Mouse (Mus musculus) urinary bladder, postnatal 14 days (tissue): ENCODE results near the gene Epb41l1.

Source experiments
- DNase-seq: peaks from one replicate; pipeline ENCODE4 v3.0.0; 2021; ENCODE audit warnings: low spot score

Gene Epb41l1

DNA sequence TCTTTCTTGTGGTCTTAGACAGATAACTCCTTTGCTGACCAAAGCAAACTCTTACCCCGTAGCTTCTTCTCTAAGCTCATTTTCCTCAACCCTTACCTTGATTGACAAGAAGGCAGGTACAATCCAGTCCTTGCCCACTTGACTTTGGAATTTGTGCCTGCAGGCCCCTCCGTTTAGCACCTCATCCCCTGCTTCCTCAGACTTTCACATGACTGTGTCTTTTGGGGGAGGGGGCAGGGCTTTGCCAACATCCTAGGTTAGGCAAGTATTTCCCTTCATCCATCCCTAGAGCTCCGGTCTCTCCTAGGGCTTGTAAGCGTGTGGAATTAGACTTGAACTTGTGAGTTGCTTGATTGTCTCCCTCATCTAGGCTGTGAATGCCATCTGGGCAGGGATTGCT lies 3.0 kb downstream of the Epb41l1 start:
- DNase-seq: no peak

- no peak for DNase-seq
Measured at GRCm38 (mm10) chr2:156425618-156426017, 4.9 kb downstream of the Epb41l1 start.

DNA sequence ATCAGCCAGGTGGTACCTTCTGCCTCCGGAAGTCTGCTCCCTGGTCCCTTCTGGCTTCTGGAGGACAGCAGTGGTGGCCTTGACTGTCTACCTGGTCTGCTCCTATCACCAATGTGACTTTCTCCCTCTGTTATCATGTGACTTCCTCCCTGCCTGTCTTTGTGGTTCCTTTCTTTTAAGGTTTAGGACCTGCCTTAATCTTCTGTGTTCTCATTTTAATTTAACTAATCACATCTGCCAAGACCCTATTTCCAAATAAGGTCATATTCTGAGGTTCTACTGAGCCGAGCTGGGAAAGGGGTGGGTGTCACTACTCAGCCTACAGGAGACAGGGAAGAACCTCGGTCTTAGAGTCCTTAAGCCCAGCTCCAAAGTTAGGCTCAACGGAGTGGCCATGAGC lies 5.4 kb downstream of the Epb41l1 start:
- DNase-seq: no peak

DNA sequence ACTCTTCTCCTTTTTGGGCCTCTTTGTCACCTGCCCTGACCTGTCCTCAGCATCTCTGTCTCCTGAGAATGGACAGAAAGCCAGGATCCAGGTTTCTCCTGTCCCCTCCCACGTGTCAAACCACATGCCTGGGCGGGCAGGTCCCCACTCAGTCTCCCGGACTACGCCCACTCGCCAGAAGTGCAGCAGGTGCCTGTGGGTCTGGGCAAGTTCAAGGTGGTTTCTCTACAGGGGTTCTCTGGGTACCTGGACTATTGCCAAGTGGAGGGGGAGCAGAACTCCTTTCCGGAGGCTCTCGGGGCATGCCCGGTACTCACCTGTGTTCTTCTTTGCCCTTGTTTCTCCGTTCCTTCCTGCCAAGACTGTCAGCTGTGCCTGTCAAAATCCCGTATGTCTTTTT lies 9.1 kb downstream of the Epb41l1 start:
- DNase-seq: peak; percentile 23

DNA sequence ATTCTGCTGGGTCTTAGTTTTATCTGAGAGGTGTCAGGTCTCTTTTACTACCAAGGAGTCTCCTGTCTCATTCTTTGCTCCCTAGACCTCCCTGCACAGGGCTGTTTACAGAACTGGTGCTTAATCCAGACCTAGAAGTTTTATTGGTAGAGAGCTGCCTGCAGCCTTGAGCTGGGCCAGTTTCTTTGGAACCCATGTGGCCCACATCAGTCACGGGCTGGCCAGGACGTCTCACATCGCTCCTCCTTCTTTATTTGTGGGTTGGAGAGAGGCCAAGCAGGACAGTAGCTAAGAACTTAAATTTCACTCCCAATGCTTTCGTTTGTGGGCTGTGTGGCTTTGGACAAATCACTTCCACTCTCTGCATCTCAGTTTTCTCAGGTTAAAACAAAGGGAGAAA lies 9.6 kb downstream of the Epb41l1 start:
- DNase-seq: no peak

DNA sequence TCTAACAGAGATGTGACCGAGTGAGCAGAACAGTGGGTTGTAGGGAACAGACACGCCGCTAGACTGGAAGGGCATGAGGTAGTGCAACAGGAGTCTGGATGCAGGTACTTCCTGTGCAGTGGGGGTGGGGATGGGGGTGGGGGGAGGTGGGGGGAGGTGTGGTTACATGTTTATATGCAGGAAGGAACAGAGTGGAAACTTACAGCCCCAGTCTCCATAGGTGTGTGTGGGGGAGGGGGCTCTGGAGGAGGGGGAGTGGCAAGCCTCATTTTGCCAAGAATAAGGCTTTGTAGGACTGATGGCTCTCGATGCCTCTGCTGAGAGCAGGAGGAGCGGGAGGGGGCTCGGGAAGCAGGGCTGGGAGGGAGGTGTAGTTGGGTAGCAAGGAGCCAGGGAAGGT lies 10.7 kb downstream of the Epb41l1 start:
- no peak for DNase-seq

DNA sequence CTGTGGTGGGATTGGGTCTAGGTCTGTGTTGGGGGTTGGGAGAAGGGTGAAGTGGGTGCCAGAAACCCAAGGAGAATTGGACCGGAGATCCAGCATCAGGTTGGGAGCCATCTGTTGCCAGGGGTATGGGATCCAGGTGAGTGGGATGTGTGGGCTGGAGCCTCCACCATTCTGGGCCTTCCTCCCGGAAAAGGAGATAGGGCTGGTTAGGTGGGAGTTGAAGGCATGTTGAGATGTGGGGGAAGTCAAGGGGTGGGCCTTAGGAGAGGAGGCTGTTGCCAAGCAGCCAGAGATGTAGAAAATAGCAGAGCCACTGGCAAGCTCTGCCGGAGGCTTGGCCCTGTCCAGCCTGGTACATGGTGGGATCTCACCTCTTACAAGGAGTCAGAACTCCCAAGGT lies 11.4 kb downstream of the Epb41l1 start:
- DNase-seq: no peak

GRCm38 (mm10) chr2:156432874-156433868 lies 12.5 kb downstream of the Epb41l1 start:
- no peak for DNase-seq

GRCm38 (mm10) chr2:156437637-156438036 lies 16.9 kb downstream of the Epb41l1 start:
- DNase-seq: no peak

DNA sequence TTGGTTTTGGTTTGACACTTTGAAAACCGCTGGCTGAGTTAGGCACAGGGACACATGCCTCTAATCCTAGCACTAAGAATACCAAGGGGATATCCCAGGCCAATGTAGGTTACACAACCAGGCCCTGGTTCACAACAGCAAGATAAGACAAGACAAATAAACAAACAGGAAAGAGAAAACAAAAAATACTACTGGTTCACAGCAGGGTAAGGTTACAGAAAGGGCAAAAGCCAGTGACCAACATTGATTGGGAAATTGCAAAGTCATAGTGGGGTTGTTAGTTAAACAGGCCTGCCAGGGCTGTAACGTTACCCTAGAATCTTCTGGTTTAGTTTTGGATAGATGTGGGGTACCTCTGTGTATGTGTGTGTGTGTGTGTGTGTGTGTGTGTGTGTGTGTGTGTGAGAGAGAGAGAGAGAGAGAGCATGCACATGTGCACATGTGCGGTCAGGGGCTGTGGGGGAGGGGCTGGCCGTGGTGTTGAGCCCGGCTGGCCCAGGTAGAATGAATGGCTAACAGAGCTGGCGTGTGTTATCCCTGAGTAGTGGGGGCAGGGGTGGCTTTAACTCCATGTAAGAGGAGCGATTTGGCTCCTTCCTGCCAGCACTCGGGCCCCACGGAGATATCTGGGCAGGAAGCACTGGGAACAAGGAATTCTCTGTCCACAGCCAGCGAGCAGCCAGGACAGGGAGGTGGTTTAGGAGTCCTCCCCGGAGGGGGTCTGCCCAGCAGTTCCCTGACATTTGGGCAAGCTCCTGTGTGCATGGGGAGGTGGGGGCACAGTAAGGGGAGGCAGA lies 19.2 kb downstream of the Epb41l1 start:
- no peak for DNase-seq

GRCm38 (mm10) chr2:156441909-156442308 lies 21.2 kb downstream of the Epb41l1 start:
- no peak for DNase-seq

DNA sequence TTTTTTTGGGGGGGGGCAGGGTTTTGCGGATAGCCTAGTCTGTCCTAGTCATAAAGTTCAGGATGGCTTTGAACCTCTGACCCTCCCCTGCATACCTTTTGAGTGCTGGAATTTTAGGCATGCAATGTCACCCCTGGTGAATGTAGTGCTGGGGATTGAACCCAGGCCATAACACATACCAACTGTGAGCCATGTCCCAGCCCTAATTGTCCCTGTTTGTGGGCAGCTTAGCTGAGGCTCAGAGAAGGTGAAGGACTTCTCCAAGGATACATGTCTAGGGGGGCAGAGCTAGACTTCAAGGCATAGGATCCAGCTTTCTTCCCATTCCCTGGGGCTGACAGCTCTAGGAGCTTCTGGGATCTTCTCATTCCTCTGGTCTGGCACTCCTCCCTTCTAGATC lies 22.6 kb downstream of the Epb41l1 start:
- DNase-seq: no peak

DNA sequence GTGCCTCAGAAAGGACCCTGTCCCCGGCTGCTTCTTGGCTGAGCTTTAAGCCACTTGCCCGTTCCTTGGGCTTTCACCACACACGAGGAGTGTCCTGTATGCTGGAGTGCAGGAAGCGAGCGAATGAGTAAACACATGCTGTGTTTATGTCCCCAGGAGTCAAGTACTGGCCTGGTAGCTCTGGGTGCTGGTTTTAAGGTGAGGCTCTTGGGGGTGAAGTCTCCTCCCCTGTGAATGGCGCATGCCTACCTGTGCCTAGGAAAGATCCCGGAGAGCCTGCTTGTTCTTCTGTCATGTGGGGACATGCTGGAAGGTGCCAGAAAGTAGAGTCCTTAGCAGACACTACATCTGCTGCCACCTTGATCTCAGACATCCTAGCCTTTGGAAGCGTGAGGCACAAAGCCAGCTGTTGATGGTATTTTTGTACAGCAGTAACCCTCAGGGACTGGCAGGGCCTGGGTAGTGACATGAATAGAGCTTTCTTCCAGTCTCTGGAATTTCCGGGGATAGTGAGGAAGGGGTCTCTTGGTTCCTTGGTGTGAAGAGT lies 25.9 kb downstream of the Epb41l1 start:
- peak; percentile 57 for DNase-seq

DNA sequence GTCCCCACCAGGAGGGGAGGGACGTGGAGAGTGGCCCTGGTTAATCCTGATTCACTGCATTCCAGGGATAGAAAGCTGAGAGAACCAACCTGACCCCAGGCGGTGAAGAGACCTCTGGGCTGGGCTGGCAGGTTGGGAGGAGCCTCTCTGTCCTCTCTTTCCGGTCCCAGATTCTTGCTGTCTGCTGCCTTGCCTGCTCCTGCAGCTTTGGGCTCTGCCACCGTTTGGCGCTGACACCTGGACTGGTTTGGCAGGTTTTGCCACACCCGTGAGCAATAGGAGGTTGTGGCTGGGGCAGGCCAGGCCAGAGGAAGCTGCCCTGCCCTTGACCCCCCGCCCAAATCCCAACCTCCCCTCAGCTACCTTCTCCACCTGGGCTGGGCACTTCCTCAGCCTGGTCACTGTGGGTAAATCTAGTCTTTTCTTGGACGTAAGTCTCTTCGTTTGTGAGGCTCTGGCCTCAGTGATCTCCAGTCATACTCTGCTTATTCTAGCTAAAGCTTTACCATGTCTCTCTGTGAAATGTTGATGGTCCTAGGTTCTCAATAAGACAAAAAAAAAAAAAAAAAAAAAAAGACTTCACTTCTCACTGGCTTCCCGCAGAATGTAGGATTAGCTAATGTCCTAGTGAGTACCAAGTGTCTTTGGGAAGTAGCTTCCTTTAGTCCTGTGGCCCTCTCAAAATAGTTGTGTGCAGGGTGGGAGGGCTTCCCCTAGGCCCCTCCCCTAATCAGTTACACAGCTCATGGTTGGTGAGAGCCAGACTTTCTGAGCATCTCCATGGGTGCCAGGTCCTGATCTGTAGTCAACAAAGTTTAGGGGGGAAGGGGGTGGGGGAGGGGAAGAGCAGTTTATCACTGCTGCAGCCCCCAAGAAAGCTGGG lies 26.9 kb downstream of the Epb41l1 start:
- peak; percentile 90 for DNase-seq

DNA sequence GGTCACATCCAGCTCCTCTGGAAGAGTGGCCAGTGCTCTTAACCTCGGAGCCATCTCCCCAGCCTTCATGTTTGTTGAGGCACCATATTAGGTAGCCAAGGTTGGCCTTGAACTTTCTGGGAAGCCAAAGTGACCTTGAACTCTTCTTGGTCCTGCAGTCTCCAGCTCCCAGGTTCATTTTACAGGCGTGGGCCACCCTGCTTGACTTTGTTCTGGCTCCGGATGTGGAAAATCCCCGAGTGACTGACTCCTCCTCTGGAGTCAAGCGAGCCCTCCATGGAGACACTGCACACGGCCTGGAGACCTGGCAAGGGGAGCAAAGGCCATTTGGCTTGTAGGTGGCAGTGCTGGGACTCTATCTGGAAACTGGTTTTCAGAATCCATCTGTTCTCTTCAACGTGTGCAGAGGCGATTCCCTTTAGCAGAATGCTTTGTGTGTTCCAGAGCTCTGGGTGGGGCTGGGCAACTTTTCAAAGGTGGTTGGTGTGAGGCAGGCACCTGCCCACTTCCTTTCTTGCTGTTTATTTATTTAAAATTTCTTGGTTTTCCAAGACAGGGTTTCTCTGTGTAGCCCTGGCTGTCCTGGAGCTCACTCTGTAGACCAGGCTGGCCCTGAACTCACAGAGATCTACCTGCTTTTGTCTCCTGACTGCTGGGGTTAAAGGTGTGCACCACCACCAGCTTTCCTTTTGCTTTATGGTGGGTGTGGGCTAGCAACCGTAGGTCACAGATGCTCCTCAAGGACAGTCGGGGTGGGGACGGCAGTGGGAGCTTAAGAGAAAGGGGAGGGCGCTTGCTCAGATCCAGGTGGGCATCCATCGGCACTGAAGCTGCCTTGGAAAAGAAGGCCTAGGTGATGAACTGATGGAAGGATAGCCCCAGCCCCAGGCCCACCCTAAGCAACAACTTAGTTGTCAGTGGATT lies 30.8 kb downstream of the Epb41l1 start:
- no peak for DNase-seq

- no peak for DNase-seq
Measured at GRCm38 (mm10) chr2:156452149-156452536, 31.4 kb downstream of the Epb41l1 start.

DNA sequence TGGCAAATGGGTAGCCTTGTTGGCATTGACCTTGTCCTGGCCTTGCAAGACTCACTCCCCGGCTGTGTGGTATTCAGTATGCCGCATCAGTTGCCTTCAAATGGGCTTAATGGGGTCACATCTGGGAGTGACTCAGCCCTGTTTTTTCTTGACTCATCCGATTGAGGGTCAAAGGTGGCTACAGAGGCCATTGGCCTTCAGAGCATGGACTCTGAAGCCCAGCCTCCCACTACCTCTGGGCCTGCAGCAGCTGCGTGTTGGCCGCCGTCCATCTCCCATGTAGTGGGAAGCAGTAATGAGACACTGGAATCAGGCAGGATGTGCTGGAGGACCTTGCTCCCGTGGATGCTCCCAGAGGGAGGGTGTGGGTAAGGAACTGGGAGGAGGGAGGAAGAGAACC lies 33.1 kb downstream of the Epb41l1 start:
- no peak for DNase-seq

DNA sequence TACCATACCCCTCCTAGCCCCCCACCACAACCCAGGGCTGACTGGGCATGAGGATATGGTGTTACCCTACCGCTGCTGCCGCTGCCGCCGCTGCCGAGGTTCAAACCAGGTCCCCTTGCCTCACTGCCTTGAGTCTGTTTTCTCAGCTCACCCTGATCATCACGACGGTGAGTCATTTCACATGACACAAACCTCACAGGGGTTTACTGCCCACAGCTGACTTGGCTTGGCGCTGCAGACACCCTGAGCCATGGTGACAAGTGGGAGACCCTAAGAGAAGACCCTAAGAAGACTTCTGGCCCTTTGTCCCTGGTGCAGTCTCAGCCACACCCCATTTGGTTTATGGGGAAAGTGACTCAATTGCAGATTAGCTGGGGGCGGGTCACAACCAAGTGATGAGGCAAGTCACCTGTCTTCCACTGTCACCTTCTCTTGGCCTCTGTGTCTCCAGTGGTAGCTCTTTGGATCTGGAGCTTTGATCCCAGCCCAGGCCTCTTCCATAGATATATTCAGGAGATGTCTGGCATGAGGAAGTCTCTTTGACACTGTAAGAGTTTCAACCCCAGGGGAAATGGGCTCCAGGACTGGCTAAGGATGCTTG lies 34.9 kb downstream of the Epb41l1 start:
- no peak for DNase-seq

GRCm38 (mm10) chr2:156456386-156457342 lies 36.0 kb downstream of the Epb41l1 start:
- DNase-seq: peak; percentile 36
